Mouse (Mus musculus): Measurements from ENCODE around the gene 4933406M09Rik. TPM values are rescaled to one million over a fixed set of nuclear protein-coding genes. Genes with fewer than 3 reads are reported as not detected.

The 4933406M09Rik gene
- not detected for total RNA-seq (2022)

- DNase-seq (ENCODE audit: low spot score in 2 of 2): no peak
Measured at GRCm38 (mm10) chr1:134385666-134386065, at the start of gene 4933406M09Rik. TSS of gene 4933406M09Rik (plus strand) at chr1:134385940.

GRCm38 (mm10) chr1:134336958-134337710 is 48.6 kb upstream of the 4933406M09Rik start:
- DNase-seq (ENCODE audit: low spot score in 2 of 2): no peak

- no peak for DNase-seq (ENCODE audit: low spot score in 2 of 2)
Measured at GRCm38 (mm10) chr1:134339162-134339561, 46.6 kb upstream of the 4933406M09Rik start.

- peak in 1 of 2 experiments; percentile 1 for DNase-seq (ENCODE audit: low spot score in 2 of 2)
Measured at GRCm38 (mm10) chr1:134339757-134340619, 45.8 kb upstream of the 4933406M09Rik start.

GRCm38 (mm10) chr1:134341641-134342277 is 44.0 kb upstream of the 4933406M09Rik start:
- DNase-seq (ENCODE audit: low spot score in 2 of 2): peak in 1 of 2 experiments; percentile 3

- DNase-seq (ENCODE audit: low spot score in 2 of 2): peak in 1 of 2 experiments; percentile 8
Measured at GRCm38 (mm10) chr1:134342278-134342664, 43.5 kb upstream of the 4933406M09Rik start.

GRCm38 (mm10) chr1:134342781-134343310 is 42.9 kb upstream of the 4933406M09Rik start:
- DNase-seq (ENCODE audit: low spot score in 2 of 2): peak in 1 of 2 experiments; percentile 9

- DNase-seq (ENCODE audit: low spot score in 2 of 2): peak in 1 of 2 experiments; percentile 10
Measured at GRCm38 (mm10) chr1:134343567-134343966, 42.2 kb upstream of the 4933406M09Rik start.

GRCm38 (mm10) chr1:134344005-134344950 is 41.5 kb upstream of the 4933406M09Rik start:
- DNase-seq (ENCODE audit: low spot score in 2 of 2): peak; percentile 83 to 84

- DNase-seq (ENCODE audit: low spot score in 2 of 2): no peak
Measured at GRCm38 (mm10) chr1:134345075-134345474, 40.7 kb upstream of the 4933406M09Rik start.

GRCm38 (mm10) chr1:134347791-134348190 is 37.9 kb upstream of the 4933406M09Rik start:
- no peak for DNase-seq (ENCODE audit: low spot score in 2 of 2)

- DNase-seq (ENCODE audit: low spot score in 2 of 2): no peak
Measured at GRCm38 (mm10) chr1:134353326-134353725, 32.4 kb upstream of the 4933406M09Rik start.

GRCm38 (mm10) chr1:134357461-134357860 is 28.3 kb upstream of the 4933406M09Rik start:
- no peak for DNase-seq (ENCODE audit: low spot score in 2 of 2)

- DNase-seq (ENCODE audit: low spot score in 2 of 2): no peak
Measured at GRCm38 (mm10) chr1:134360656-134361055, 25.1 kb upstream of the 4933406M09Rik start.

- no peak for DNase-seq (ENCODE audit: low spot score in 2 of 2)
Measured at GRCm38 (mm10) chr1:134361195-134361856, 24.4 kb upstream of the 4933406M09Rik start.

- peak; percentile 92 to 95 for DNase-seq (ENCODE audit: low spot score in 2 of 2)
Measured at GRCm38 (mm10) chr1:134361857-134362212, 23.9 kb upstream of the 4933406M09Rik start, which contains the start of gene Tmem183a. TSS of gene Tmem183a (minus strand) at chr1:134361979.

- DNase-seq (ENCODE audit: low spot score in 2 of 2): no peak
Measured at GRCm38 (mm10) chr1:134363194-134363593, 22.5 kb upstream of the 4933406M09Rik start.

GRCm38 (mm10) chr1:134365491-134365890 is 20.2 kb upstream of the 4933406M09Rik start:
- no peak for DNase-seq (ENCODE audit: low spot score in 2 of 2)

GRCm38 (mm10) chr1:134368777-134369337 is 16.9 kb upstream of the 4933406M09Rik start:
- peak in 1 of 2 experiments; percentile 70 for DNase-seq (ENCODE audit: low spot score in 2 of 2)

Measured in layer of hippocampus, adult 8-10 months (tissue).